ENCODE assay signal across 9 mouse cellular contexts in genomic region chr16:10546865-10547264, GRCm38 (mm10). TPM values are rescaled to one million over a fixed set of nuclear protein-coding genes. Genes with fewer than 3 reads are reported as not detected.
DNase-seq lines count a peak whose midpoint lies in the region; ATAC-seq lines count a peak whose summit lies in the region.
"Had no signal": no experiment of that assay in that cellular context is flagged by ENCODE, and none has a peak within 500 bp of the region (broad histone marks: within the 10 kb centered on the region; RNA-seq: fewer than 3 reads in every experiment).

No protein-coding gene starts in this region.

- 66% methylated on average over 3 of the region's 3 CpGs for WGBS in forebrain, embryonic 13.5 days
- WGBS in forebrain, embryonic 16.5 days, result 58% methylated on average over 3 of the region's 3 CpGs
- WGBS in hindbrain, embryonic 13.5 days, result 71% methylated on average over 3 of the region's 3 CpGs
- 71% methylated on average over 3 of the region's 3 CpGs for WGBS in hindbrain, embryonic 10.5 days
- WGBS in neural tube, embryonic 12.5 days, result 68% methylated on average over 3 of the region's 3 CpGs

- H3K4me3 ChIP-seq in forebrain, embryonic 13.5 days, result no peak overlapping the region
- H3K4me3 ChIP-seq in forebrain, embryonic 16.5 days (replicated peaks; ENCODE audit: low read length), result no peak overlapping the region
- H3K4me3 ChIP-seq in hindbrain, embryonic 13.5 days, result no peak overlapping the region; the same call in 1 of the 2 replicates
- H3K4me3 ChIP-seq in hindbrain, embryonic 10.5 days, result no peak overlapping the region
- no peak overlapping the region for H3K4me3 ChIP-seq in neural tube, embryonic 12.5 days

- H3K27ac ChIP-seq in forebrain, embryonic 13.5 days, result no peak overlapping the region
- no peak overlapping the region for H3K27ac ChIP-seq in forebrain, embryonic 16.5 days (ENCODE audit: low read length)
- H3K27ac ChIP-seq in hindbrain, embryonic 13.5 days, result no peak overlapping the region
- H3K27ac ChIP-seq in hindbrain, embryonic 10.5 days, result no peak overlapping the region
- H3K27ac ChIP-seq in neural tube, embryonic 12.5 days, result no peak overlapping the region

- no peak for ATAC-seq in forebrain, embryonic 13.5 days
- ATAC-seq in forebrain, embryonic 16.5 days, result no peak
- ATAC-seq in hindbrain, embryonic 13.5 days (ENCODE audit: low FRiP score), result no peak
- no peak for ATAC-seq in neural tube, embryonic 12.5 days (ENCODE audit: low FRiP score, low read depth)

- H3K9ac ChIP-seq in forebrain, embryonic 13.5 days, result no peak overlapping the region
- H3K9ac ChIP-seq in forebrain, embryonic 16.5 days (replicated peaks; ENCODE audit: low read depth, low read length), result no peak overlapping the region
- H3K9ac ChIP-seq in hindbrain, embryonic 13.5 days, result peak overlapping the region; percentile 83; the same call in 1 of the 2 replicates
- H3K9ac ChIP-seq in neural tube, embryonic 12.5 days, result no peak overlapping the region

- 0 out of 2 replicates have a peak overlapping the region, but pooled peaks have one; percentile 73 for H3K4me2 ChIP-seq in forebrain, embryonic 13.5 days
- no peak overlapping the region for H3K4me2 ChIP-seq in forebrain, embryonic 16.5 days (ENCODE audit: low read length)
- peak overlapping the region; percentile 73 for H3K4me2 ChIP-seq in hindbrain, embryonic 13.5 days
- H3K4me2 ChIP-seq in neural tube, embryonic 12.5 days (replicated peaks), result peak overlapping the region; percentile 67; the same call in 1 of the 2 replicates

- no peaks in the 10 kb centered on the region for H3K9me3 ChIP-seq in forebrain, embryonic 13.5 days (replicated peaks)
- H3K9me3 ChIP-seq in forebrain, embryonic 16.5 days (ENCODE audit: control insufficient read depth, low read length), result no peaks in the 10 kb centered on the region
- no peaks in the 10 kb centered on the region for H3K9me3 ChIP-seq in hindbrain, embryonic 13.5 days
- no peaks in the 10 kb centered on the region for H3K9me3 ChIP-seq in hindbrain, embryonic 10.5 days
- H3K9me3 ChIP-seq in neural tube, embryonic 12.5 days, result no peaks in the 10 kb centered on the region

- H3K36me3 ChIP-seq in forebrain, embryonic 13.5 days (ENCODE audit: poor library complexity, severe bottlenecking), result no peaks in the 10 kb centered on the region
- no peaks in the 10 kb centered on the region for H3K36me3 ChIP-seq in forebrain, embryonic 16.5 days (ENCODE audit: control insufficient read depth, insufficient read depth)
- H3K36me3 ChIP-seq in hindbrain, embryonic 13.5 days, result no peaks in the 10 kb centered on the region
- H3K36me3 ChIP-seq in hindbrain, embryonic 10.5 days, result no peaks in the 10 kb centered on the region
- no peaks in the 10 kb centered on the region for H3K36me3 ChIP-seq in neural tube, embryonic 12.5 days

- DNase-seq in hindbrain, embryonic 10.5 days (ENCODE audit: low spot score), result no peak
- DNase-seq in neural tube, embryonic 10.5 days (ENCODE audit: extremely low spot score, low spot score), result no peak
- DNase-seq in testis, postnatal 14 days (ENCODE audit: low spot score), result no peak
- no peak for DNase-seq in thymus, postnatal 14 days
- DNase-seq: gastrocnemius, postnatal 10 days had no signal

- H3K27me3 ChIP-seq in forebrain, embryonic 13.5 days, result no peaks in the 10 kb centered on the region
- no peaks in the 10 kb centered on the region for H3K27me3 ChIP-seq in forebrain, embryonic 16.5 days (replicated peaks; ENCODE audit: control insufficient read depth, insufficient read depth, low read length)
- no peaks in the 10 kb centered on the region for H3K27me3 ChIP-seq in hindbrain, embryonic 13.5 days
- no peaks in the 10 kb centered on the region for H3K27me3 ChIP-seq in hindbrain, embryonic 10.5 days (ENCODE audit: insufficient read depth, poor library complexity, severe bottlenecking)
- no peaks in the 10 kb centered on the region for H3K27me3 ChIP-seq in neural tube, embryonic 12.5 days (replicated peaks)

- peaks cover 24% of the 10 kb centered on the region for H3K4me1 ChIP-seq in forebrain, embryonic 13.5 days
- peaks cover 19% of the 10 kb centered on the region for H3K4me1 ChIP-seq in forebrain, embryonic 16.5 days (replicated peaks; ENCODE audit: control insufficient read depth, insufficient read depth, low read length)
- peaks cover 32% of the 10 kb centered on the region for H3K4me1 ChIP-seq in hindbrain, embryonic 13.5 days (replicated peaks)
- peaks cover 35% of the 10 kb centered on the region for H3K4me1 ChIP-seq in hindbrain, embryonic 10.5 days (replicated peaks)
- H3K4me1 ChIP-seq in neural tube, embryonic 12.5 days, result peaks cover 22% of the 10 kb centered on the region

RNA-seq across cellular contexts. Expression of gene Clec16a, which starts 1.7 kb away (rescaled TPM):
- polyA plus RNA-seq in forebrain, embryonic 13.5 days (2015; fragmentation: Nextera tagmentation; extraction: Ambion mirVana), result 54.3 and 61.7 TPM in 2 replicates
- polyA plus RNA-seq in forebrain, embryonic 16.5 days (2015; fragmentation: Nextera tagmentation; extraction: Ambion mirVana), result 69.0 and 72.8 TPM in 2 replicates
- polyA plus RNA-seq in hindbrain, embryonic 13.5 days (2015; fragmentation: Nextera tagmentation; extraction: Ambion mirVana), result 69.7 and 71.6 TPM in 2 replicates
- 34.5 and 35.0 TPM in 2 replicates for polyA plus RNA-seq in hindbrain, embryonic 10.5 days (2016; fragmentation: Nextera tagmentation; extraction: Ambion mirVana)
- polyA plus RNA-seq in neural tube, embryonic 12.5 days (2016; fragmentation: Nextera tagmentation; extraction: Ambion mirVana), result 57.2 TPM in 2 replicates

RNA-seq across cellular contexts. Expression of gene Dexi, which starts 4.0 kb away (rescaled TPM):
- 15.0 and 17.3 TPM in 2 replicates for polyA plus RNA-seq in forebrain, embryonic 13.5 days (2015; fragmentation: Nextera tagmentation; extraction: Ambion mirVana)
- polyA plus RNA-seq in forebrain, embryonic 16.5 days (2015; fragmentation: Nextera tagmentation; extraction: Ambion mirVana), result 14.8 and 14.9 TPM in 2 replicates
- polyA plus RNA-seq in hindbrain, embryonic 13.5 days (2015; fragmentation: Nextera tagmentation; extraction: Ambion mirVana), result 15.5 and 18.0 TPM in 2 replicates
- 14.9 and 22.1 TPM in 2 replicates for polyA plus RNA-seq in hindbrain, embryonic 10.5 days (2016; fragmentation: Nextera tagmentation; extraction: Ambion mirVana)
- 26.7 and 27.9 TPM in 2 replicates for polyA plus RNA-seq in neural tube, embryonic 12.5 days (2016; fragmentation: Nextera tagmentation; extraction: Ambion mirVana)
